Mouse (Mus musculus) layer of hippocampus, postnatal 25 days (tissue): Measurements from ENCODE around the gene Pgpep1l. TPM values are rescaled to one million over a fixed set of nuclear protein-coding genes. Genes with fewer than 3 reads are reported as not detected.
"Not testable (repeated sequence)": the region's sequence is repeated elsewhere in the genome, so short reads cannot be mapped to it uniquely, and the experiment has no call there.

Experiments used
- DNase-seq, 2 experiments: peaks; one replicate each; pipeline ENCODE4 v3.0.0; 2022; ENCODE audit warnings: mixed read lengths in 2 of 2, low spot score in 1 of 2; ENCODE audit errors: extremely low spot score in 1 of 2
- total RNA-seq, 2 experiments: library from RNA; stranded (reverse); gene quantifications; 2 replicates each; pipeline ENCODE4 v1.2.3; 2021

Gene Pgpep1l
- 1 to 10 TPM; 2.4 to 3.3 TPM for total RNA-seq

DNA sequence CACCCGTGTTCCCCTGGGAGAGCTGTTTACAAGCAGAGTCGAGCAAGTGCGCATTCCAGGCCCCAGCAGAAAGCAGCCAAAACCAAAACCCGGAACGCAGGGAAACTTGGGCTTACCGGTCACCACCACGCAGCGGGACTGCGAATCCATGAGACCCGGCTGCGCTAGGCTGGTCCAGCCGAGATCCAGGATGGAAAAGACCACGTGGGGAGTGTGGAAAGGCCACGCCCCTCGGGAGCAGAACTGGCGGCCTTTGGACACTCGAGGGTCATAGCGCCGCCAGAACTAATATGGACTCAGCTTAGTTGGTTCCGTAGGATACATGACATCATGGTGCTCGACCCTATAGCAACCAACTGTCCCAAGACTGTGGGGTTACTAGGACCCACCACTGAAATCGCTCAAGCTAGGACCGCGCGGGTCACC, at the start of gene Pgpep1l:
TSS of gene Pgpep1l (minus strand) at position 206 of the 426 bp plus-strand sequence.
- DNase-seq: peak in 1 of 2 experiments; percentile 16

DNA sequence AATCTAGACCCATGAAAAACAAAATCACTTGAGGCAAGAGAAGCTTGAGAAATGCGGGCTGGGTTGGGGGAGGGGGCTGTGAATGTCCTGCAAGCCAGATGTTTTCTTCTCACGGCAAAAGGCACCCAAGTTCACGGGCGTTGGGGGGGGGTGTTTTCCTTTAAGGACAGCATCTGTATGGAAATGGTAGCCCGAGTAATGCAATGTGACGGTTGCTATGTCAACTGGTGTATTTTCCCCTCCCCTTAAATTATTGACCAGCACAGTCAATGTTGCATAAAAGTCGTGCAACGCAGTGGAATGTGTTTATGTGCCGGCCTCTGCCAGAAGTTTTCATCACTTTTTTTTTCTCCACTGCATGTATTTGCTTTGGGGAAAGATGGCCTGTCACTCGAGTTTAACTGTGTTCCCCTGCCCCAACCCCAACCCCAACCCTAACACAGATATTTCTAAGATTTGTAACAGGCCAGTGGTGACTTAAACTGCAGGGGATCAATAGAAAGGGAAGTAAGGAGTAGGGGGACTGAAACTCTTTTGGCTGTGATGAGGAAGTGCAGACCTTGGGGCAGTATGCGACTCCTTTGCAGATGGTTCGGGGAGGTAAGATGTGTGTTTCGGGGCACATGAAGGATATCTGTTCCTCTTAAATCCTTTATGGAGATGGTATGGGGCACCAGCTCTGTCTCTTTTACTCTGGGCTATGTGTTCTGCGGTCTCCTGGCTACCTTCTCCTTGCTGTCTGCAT, 49.2 kb upstream of the Pgpep1l start:
- DNase-seq: no peak

DNA sequence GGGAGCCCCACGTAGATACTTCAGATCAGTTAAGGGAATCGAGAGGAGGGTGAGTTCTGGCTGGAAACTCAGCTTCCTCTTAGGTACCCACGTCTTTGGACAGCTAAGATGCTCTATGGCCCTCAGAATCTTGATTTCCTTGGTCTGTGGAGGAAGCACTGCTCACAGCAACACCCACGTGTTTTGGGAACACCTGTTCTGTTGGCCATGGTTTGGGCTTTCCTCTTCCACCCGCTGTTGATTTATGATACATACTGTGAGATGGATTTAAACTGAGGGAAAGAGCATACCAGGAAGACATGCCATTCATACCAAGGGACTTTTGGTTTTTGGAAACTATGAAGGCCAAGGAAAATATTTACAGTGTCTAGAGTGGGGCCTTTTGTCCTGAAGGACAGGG, 48.4 kb upstream of the Pgpep1l start:
- DNase-seq: no peak

DNA sequence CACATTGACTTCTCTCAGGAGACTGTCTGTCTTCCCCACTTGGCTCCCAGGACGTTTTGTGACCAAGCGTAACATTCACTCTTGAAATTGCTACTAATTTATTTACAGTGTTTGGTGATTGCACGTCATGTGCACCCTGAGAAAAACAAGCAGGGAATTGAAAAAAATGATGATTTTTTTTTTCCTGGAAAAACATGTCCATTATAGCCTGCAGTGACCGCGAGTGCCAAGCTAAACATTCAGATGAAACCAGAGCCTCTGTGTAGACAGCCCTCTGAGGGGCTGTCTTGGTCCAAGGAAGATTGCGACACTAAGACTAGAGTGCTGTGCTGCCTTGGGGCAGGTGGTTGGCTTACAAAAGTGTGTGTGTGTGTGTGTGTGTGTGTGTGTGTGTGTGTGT, 47.4 kb upstream of the Pgpep1l start:
- no peak for DNase-seq

DNA sequence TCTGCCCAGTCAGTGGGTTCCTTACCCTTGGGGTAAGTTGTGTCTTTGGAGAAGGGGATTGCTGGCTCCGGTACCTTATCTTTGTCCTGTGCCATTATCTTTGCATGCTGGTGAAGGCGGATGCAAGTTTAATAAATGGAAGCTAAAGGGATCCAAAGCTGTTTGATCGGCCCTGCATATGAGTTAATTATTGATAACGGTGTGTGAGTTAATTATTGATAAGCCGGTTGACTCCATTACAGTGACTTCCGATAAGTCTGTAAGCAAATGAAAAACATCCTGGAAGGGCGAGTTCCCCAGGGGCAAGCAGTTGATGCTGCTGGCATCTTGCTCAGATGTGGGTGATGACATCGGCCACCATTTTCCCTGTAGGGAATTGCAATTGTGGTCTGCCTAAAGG, 42.7 kb upstream of the Pgpep1l start:
- DNase-seq: no peak

DNA sequence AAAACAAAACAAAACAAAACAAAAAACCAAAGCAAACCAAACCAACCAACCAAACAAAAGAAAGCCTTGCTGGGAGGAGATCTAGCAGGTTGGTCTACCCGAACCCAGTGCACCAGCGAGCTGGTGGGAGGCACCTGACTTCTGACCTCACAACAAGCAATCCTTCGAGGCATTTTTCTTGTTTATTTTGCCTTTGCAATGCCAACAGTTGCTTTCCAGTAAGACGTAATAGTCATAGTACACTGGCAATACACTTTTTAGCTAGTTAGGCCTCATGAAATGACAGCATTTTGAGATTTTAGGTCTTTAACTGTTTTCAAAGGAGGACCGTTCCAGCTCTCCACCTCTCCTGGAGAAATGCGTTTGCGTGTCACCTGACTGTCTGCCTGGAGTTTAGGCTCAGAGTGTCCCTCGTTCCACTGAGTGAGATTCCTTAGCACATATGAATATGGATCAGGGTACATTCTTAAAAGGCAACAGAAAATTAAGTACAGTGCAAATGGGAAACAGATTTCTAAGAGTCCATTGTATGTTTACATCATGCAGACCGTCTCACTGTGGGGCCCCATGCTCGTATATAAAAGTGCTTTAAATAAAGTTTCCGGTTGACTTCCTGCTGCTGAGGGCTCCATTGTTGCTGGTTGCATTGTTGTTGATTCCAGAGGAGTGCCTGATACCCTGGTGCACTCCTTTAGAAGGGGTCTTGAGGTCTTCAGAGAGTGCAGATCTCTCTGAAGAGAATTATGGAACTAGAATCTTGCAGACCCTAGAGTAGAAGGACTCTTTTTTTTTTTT, 41.9 kb upstream of the Pgpep1l start:
- DNase-seq: no peak

DNA sequence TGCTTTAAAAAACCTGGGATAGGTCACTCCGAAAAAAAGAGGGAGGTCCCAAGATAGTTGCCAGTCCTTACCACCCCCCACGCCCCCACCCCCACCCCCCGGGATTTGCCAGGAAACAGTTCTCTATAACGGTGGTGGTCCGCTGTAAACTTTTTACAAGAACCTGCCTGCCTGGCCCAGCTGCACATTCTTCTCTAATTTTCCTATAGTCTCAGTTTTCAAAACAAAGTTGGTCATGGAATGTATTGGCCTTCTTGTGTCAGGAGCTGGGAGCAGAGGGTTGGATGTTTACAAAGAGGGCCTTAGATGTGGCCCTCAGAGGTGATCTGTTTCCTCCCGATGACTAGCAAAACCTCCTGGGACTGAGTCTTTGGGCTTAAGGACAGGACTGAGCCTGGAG, 39.7 kb upstream of the Pgpep1l start:
- DNase-seq: no peak

DNA sequence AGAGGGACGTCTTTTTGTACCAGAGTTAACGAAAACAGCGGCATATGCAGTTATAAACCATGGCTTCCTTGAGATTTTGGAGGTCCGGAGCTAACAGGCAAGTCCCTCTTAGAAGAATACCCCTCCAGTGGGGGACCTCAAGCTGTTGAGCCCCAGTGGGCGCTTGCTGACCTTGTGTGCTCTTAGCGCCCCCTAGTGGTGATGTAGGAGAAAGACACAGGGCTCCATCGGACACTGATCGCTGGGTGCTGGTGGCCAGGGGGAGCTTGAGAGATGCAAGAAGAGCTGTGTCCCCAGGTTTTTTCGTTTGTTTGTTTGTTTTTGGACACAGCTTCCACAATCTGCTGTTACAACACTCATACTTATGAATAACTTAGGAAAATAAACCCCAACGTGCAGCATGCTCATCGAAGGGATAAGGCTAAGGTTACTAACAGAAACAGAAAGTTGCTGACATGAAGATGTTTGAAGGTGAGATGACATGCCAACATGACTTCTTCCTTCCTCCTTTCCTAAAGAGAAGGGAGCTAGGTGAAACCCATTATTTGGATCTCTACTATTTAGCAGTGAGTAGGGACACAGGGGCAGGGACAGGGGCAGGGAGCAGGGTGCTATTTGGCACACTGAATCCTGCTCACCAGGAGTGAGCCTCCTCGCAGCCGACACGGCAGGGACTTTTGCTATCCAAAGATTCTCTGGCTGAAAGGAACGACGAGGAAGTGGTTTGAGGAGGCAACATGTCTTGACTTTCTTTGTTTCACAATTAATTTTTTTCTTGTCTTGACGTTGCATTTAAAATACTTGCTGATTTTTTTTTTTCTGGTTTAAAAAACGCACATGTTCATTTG, 38.8 kb upstream of the Pgpep1l start:
- peak; percentile 60 to 62 for DNase-seq

DNA sequence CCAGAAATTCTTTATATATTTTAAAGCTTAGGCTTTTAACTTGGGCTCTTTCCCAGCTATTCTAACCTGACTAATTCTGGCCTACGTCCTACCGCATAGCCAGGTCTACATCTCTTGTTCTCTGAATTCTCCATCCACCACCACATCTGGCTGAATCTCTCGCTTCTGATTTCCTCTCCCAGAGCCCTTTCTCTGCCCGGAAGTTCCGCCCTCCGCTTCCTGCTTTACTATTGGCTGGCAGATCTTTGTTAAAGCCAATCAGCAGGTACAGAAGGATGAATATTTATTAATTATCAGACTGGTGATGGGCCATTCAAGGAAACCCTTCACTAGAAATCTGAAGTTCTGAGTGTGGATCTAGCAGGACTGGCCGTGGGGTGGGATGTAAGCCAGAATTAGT, 37.1 kb upstream of the Pgpep1l start:
- DNase-seq: no peak

DNA sequence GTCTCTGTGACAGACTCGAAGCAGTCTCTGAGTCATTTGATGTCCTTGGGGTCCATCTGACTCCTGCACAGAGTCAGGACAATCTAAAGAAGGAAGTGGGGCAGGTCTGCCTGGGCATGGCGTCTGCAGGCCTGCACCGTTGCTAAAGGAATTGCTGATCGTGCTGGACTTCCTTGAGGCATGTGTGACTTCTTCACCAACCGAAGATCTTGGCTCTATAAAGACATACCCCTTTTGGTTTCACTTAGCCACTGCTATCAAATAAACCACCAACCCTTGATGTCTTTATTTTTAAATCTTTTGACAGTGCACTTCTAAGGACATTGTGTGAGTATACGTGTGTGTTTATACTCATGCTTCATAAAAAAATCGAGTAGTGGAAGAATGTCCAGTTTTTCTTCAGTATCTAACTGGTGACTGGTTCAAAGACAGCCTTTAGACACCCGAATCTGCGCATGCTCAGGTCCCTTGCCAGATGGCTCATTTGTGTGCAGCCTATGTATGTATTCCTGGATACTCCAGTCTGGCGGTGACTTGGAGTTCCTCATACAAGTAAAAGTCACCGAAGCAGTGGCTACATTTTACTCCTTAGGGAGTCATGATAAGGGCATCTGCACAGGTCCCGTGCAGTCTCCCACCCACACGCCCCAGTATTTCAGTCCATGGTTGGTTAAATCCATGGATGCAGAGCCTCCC, 34.5 kb upstream of the Pgpep1l start:
- DNase-seq: no peak

DNA sequence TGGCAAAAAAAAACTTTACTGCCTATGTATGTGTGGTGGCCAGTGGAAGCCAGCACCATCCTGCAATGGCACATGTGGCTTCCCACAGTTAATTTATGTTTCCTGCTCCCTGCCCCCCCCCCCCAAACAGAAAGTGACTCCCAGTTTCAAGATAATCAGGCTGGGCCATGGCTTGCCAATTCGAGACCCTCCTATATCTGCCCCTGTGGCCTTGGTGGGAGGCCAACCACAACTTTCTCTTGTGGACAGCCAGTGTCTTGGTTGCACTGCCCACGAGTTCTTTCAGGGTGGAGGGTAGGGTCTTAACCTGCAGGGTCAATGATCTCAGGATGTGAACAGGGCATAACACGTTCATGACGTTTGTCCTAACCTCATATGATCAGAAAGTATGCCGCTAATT, 32.5 kb upstream of the Pgpep1l start:
- DNase-seq: no peak

DNA sequence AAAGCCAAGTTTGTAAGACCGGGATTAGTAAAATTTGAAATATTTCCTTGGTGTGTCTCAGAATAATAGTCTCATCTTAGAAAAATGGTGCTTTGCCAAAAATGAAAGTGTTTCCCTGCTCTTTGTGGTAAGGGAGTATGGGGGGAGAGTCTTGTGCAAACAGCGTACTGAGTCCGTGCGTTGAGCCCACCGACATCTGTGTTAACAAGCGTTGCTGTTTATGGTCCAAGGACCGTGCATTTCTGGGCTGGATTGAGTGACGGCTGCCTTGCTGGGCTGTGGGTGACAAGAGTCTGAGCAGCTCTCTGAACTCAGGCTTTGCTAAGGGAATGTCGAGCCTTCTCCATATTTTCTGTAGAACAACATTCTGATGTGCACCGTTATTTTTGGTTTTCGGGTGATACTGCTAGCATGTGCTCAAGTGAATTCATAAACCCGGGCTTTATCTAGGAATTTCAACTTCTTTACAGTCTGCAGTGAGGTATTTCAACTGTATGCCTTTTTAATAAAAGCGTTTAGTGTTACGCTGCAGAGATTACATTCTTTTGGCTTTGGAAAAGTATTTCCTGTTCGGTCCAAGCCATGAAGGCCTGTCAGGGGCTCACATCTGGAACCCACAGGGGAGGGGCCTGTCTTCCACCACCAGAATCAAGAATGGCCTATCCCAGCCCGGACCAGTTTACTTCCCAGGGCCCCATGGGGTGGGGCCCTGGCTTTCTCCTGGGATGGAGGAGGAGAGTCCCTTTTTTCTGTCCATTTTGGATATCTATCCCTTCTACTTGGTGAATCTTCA, 30.2 kb upstream of the Pgpep1l start:
- no peak for DNase-seq

DNA sequence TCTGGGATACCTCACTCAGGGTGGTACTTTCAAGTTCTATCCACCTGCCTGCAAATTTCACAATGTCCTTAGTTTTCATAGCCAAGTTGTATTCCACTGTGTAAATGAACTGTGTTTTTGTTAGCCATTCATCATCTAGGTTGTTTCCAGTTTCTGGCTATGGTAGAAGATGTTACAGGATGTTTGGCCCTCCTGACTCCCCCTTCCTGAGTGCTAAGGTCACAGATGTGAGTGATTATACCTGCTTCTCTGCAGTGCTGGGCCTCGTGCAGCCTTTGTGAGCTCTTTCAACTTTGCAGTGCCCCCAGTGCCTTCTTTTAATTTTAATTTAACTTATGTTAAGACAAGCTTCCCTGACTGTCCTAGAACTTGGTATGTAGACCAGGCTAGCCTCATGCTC, 27.6 kb upstream of the Pgpep1l start:
- DNase-seq: no peak

DNA sequence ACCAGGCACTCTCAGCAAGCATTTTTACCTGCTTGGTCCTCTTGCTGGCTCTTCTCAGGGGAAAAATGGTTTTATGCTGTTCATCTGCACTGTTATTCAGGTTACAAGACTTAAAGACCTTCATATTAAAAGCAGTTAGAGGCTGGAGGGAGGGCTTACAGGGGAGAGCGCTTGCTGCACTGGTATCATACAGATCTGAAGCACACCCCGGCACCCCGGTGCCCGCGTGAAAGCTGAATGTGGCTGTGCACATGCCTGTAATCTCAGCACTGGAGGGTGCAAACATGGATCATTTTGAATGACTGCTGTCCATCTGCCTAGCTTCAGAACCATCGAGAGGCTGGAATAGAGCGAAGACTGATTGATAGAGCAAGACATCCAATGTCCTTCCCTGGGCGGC, 25.0 kb upstream of the Pgpep1l start:
- no peak for DNase-seq

DNA sequence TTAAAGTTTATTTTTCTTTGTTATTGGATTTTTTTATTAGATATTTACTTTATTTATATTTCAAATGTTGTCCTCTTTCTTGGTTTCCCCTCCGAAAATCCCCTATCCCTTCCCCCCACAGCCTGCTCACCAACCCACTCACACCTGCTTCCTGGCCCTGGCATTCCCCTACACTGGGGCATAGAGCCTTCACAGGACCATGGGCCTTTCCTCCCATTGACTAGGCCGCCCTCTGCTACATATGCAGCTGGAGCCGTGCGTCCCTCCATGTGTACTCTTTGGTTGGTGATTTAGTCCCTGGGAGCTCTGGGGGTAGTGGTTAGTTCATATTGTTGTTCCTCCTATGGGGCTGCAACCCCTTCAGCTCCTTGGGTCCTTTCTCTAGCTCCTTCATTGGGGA, 24.0 kb upstream of the Pgpep1l start:
- DNase-seq: not testable (repeated sequence)

DNA sequence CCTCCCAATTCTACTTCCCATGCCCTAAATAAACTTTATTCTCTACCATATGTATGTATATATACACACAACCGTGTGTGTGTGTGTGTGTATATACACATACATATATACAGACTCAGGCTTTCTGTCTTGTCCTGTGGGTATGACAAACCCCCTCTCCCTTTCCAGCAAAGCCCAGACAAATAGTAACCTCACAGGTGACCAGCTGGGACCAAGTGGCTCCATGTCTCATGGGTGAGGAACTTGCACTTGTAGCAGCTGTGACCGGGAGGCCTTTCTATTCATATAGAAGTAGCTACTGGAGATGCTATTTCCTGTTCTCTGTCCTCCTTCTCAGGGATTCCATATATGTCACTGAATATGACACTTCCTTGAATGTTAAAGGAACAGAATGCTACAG, 23.5 kb upstream of the Pgpep1l start:
- no peak for DNase-seq

DNA sequence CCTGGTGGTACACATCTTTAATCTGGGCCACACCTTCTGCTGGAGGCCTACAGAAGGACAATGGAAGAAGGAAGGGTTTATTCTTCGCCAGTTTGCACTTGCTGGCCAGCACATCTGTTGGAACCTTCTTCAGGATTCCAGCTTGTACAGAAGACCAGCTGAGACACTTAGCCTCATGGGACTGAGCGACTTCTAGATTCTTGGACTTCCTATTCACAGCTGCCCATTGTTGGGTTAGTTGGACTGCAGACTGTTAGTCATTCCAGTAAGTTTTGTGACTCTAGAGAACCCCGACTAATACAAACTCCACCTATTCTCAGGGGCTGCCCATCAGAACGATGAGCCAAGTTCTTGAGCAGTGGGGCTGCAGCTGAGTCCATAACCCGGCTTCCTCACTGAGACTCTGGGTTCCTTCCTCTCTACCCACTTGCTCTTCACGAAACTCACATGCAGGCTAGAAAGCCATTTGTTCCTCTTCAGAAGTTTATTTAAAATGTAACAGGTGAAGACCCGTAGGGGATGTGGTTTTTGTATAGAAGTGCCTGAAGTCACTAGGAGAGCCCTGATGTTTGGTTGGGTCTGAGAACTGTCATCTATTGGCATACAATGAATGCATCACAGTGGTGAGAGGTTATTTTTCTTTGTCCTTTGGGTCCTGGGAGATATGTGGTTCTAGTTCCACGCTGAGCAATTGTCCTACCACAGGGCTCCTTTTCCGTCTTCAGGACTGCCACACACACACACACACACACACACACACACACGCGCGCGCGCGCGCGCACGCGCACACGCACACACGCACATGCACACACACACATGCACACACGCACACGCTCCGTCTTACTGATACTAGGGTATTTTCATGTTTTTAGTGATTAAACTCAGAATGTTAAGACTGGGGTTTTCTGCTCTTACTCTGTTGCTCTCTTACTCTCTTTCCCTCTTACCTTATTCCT, 22.8 kb upstream of the Pgpep1l start:
- no peak for DNase-seq

DNA sequence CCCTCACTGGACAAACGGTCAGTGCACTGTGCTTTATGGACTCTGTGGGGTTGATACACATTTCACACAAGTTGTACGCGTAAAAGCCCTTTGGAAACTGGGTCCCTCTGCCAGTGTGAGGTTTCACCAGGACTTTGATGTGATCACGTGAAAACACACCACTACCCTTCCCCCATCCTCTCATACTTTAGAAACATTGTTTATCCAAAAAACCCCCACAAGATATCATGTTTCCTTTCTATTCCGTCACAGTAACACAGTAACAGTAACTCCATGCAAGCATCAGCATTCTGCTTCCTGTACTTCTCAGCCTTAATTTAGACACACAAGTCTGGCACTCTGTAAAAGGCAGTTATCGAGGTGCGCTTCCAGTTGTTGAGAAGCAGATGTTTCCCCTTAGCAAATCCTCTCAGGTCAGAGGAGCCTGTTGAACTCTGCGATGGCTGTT, 21.8 kb upstream of the Pgpep1l start:
- DNase-seq: no peak
